Mouse (Mus musculus): ENCODE measurements around the gene Msln.
"Not testable (repeated sequence)": the region's sequence is repeated elsewhere in the genome, so short reads cannot be mapped to it uniquely, and the experiment has no call there.

Msln gene

DNA sequence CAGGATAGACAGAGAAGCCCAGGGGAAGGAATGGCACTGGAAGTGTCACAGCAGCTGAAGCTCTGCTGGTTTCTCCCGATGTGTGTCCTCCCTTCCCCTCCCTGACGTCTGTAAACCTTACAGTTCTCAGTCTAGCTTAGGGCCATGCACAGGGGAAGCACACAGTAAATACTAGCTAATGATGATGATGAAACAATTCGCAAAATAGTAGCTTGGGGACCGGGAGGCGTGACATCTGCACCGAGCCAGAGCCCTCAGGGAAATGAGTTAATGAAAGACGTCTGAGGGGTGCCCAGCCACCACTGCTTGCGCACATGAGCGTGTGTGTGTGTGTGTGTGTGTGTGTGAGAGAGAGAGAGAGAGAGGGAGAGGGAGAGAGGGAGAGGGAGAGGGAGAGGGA is 15.2 kb upstream of the Msln start:
- DNase-seq (ENCODE audit: low spot score) = no peak

DNA sequence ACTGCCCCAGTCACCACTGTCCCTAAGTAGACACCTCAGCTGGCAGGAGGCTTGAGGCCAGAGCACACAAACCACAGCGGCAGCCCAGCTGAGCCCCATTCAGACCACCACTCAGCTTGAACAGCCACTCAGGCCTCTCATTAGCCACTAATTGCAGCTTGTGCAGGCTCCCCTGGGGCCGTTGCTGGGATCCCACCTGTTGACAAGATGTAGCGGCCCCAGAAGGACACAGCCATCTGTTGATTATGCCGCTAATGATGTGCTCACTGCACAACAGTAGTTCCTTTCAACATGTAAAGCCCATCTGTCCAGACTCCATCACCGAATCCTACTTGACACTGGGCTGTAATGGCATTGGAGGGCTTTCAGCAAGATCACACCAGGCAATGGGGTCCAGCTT is 11.7 kb upstream of the Msln start:
- DNase-seq (ENCODE audit: low spot score) = no peak

DNA sequence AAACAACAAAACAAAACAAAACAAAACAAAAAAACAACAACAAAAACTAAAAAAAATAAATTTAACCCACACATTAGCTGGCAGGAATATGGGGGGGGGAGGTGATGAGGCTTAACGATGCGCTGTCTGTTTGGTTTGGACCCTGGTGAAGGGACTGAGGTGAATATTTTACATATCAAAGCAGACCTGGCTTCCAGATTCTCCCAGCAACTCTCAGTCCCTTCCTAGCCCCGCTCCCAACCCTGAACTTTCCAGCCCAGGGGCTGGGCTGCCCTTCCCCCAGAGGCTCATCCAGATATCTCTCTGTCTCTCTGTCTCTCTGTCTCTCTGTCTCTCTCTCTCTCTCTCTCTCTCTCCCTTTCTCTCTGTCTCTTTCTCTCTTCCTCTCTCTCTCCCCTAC is 8.4 kb upstream of the Msln start:
- no peak for DNase-seq (ENCODE audit: low spot score)

- DNase-seq (ENCODE audit: low spot score) = no peak
Observed at GRCm38 (mm10) chr17:25761561-25761970, 7.4 kb upstream of the Msln start.

- DNase-seq (ENCODE audit: low spot score) = no peak
Observed at GRCm38 (mm10) chr17:25760148-25760547, 6.0 kb upstream of the Msln start.

DNA sequence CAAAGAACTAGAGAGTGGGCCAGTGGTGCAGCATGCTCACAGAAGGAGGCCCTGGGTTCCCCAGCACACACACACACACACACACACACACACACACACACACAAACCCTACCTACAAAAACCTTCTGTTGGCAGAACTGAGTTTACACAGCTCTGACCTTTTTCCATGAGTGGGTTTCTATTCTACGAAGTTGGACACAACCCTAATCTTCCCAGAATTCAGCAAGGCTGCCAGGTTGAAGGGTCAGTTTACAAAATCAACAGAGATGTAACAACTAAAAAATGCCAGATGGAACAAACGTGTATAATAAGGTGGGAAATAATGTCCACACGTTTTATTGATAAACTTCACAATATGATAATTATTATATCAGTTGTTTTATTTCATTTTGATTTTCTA is 3.5 kb upstream of the Msln start:
- no peak for DNase-seq (ENCODE audit: low spot score)

DNA sequence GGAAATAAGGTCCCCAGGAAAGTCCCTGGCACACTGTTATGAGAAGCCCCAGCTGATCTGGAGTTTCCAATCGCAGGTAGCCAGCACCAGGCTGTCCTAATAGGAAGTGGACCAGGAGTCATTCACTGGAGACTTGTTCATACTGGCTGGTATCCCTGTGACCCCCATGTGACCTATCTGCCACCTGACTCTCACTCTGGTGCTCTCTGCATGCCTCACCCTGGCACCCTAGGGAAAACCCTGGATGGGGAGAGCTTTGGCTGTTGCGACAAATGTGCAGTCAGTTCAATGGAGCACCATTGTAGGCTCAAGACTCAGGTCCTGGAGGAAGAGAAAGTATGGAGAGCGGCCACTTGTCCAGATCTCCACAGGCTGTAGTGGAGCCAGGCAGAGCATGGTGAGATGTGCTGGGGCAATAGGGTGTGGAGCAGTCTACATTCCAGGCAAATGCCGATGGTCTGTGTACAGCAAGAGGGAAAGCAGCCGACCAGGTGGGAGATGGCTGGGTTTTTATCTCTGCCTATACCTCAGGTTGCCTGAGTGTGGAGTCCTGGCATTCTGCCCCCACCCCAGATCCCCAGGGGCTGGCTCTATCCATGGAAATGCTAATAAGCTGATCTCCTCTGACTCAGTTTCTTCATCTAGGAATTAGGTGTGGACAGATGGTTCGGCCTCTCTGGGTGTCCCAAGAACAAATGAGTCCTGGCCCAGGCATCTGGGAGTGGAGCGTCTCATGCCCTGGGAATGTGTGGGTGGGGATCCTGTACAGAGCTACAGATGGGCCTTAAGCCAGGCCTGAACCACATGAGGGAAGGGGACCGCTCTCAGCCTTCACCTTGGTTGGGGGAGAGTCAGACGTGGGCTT is 2.4 kb upstream of the Msln start:
- DNase-seq (ENCODE audit: low spot score) = no peak

DNA sequence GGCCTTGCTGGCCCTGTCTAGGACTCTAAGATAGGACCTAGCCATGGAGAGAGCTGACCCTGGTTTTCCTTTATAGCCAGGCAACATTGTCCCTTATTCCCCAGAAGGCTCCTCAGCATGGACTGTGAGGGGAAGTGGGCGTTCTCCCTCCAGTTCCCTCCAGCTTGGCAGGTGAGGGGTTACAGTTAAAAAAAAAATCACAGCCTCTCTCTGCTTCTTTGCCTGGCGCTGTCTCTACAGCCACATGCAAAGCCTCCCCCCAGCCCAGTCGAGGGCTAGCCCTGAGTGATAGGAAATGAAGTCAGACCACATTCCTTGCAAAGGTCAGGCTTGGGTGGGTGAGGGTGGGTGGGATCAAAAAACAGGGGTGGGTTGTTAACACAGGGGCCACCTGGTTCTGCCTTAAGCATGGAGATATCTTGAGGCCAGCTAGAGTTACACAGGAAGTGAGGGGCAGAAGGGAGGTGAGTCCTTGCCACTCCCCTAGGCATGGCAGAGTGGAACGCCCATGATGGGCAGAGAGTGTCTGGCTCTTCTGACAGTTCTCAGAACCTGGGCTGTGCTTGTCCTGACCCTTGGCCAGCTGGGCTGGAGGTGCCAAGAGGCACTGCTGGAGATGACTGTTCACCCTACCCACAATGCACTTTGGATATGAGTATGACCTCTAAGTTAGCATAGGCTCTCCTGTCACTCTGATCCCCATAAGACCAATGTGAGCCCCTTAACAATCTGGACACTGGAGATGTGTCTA is 1.6 kb upstream of the Msln start:
- no peak for DNase-seq (ENCODE audit: low spot score)

- DNase-seq (ENCODE audit: low spot score) = no peak
Observed at GRCm38 (mm10) chr17:25755086-25755485, 908 bp upstream of the Msln start.

GRCm38 (mm10) chr17:25751446-25751845 is 2.7 kb downstream of the Msln start:
- DNase-seq (ENCODE audit: low spot score) = peak; percentile 92

DNA sequence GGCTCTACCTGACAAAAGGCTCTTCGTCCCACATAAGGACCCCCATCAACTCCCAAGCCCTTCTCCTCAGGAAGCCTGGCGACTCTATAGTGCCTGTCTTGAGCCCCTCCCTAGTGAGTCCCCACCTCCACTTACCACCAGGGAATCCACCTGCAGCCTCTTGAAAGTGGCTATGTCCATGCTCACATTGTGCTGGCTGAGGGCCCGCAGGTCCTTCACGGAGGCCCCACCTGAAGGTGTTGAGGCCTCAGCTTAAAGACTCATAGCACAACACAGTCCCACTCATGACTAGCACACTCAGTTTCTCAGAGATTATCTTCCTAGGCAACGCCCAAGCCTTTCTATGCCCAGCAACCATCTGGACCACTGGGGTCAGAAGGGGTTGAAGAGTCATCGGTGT is 4.9 kb downstream of the Msln start:
- no peak for DNase-seq (ENCODE audit: low spot score)

GRCm38 (mm10) chr17:25748238-25748637 is 5.9 kb downstream of the Msln start:
- no peak for DNase-seq (ENCODE audit: low spot score)

- no peak for DNase-seq (ENCODE audit: low spot score)
Observed at GRCm38 (mm10) chr17:25744311-25744710, 9.9 kb downstream of the Msln start.

DNA sequence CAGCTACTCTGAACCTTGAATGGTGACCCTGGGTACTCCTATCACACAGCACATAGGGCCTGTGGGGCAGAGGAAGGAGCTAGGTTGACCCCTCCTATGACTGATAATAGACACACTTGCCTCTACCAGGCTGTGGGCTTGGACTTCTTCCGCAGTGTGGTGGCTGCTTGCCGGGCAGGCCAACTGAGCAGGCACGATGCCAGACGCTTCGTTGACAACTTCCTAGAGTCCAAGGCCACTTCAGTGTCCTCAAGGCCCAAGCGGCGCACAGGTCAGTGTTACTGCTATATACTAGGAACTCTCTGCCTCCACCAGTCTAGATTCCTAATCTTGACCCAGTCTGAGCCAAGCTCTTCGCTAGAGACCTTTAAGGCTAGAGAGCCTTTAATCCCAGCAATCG is 10.3 kb downstream of the Msln start:
- peak; percentile 69 for DNase-seq (ENCODE audit: low spot score)

DNA sequence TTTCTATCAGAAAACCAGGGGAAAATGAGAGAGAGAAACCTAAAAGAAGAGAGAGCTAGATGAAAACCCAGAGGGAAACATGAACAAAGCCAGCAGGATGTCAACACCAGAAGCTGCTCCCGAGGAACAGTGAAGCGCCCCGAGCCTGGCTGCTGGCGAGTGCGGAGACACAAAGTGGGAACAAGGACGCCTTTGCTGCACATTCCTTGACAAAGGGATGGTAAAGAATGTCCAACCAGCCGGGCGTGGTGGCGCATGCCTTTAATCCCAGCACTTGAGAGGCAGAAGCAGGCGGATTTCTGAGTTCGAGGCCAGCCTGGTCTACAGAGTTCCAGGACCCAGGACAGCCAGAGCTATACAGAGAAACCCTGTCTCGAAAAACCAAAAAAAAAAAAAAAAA is 12.7 kb downstream of the Msln start:
- not testable (repeated sequence) for DNase-seq (ENCODE audit: low spot score)

DNA sequence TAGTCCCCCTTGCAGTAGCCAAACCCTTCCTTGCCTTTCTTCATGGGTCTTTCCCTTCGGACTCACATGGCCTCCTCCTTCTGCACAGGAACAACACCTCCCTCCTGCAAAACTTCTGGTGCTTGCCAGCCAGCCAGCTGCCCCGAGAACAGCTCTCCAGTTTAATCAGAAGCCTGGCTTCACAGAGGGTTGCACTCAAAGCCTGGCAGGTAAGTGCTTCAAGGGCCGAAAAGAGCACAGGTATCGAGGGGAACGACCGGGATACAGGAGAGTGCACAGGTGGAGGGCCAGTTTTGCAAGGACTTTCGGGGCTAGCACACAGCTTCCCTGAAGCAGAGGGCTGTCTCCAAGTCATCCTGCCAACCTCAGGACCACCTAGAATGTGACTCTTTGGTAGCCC is 15.3 kb downstream of the Msln start:
- no peak for DNase-seq (ENCODE audit: low spot score)

DNA sequence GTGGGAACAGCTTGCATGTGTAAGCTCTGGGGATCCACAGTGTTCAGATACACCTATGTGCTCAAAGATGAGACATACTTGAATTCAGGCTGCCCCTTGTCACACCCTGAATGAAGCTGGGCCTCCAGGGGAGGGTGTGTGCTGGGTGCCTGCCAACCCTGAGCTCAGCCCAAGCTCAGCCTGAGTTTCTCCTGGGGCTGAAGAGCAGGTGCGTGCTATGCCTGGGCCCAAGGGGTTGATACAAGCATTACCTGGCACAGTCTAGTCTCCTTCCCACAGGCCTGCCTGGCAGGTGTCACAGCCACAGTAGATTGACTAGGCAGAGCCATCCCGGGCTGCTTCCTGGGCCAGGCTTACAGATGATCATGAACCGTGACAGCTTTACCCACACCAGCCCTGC is 18.4 kb downstream of the Msln start, which contains the start of gene Mslnl:
Gene Mslnl, plus strand, starts transcription at position 298 of the 400 bp plus-strand sequence.
- DNase-seq (ENCODE audit: low spot score) = no peak

DNA sequence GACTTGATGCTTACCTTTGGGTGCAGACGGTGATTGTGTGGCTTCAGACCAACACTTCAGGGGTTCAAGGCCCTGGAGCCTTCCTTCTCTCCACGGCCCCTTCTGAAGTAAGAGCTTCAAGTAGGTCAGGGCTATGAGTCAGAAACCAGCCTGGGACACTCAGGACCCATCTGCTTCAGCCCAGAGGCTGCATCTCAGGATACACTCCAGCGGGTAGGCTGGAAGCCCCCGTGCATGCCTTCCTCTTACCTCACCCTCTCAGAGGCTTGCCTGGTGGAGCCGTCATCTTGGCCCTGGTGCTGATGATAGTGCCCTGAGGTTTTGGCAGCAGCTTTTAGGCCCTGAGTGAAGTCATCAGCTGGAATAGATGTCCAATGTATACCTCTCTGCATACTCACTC is 18.9 kb downstream of the Msln start:
- DNase-seq (ENCODE audit: low spot score) = no peak

GRCm38 (mm10) chr17:25732082-25732481 is 22.1 kb downstream of the Msln start:
- DNase-seq (ENCODE audit: low spot score) = peak; percentile 93

GRCm38 (mm10) chr17:25728009-25728270 is 26.2 kb downstream of the Msln start:
- no peak for DNase-seq (ENCODE audit: low spot score)

DNA sequence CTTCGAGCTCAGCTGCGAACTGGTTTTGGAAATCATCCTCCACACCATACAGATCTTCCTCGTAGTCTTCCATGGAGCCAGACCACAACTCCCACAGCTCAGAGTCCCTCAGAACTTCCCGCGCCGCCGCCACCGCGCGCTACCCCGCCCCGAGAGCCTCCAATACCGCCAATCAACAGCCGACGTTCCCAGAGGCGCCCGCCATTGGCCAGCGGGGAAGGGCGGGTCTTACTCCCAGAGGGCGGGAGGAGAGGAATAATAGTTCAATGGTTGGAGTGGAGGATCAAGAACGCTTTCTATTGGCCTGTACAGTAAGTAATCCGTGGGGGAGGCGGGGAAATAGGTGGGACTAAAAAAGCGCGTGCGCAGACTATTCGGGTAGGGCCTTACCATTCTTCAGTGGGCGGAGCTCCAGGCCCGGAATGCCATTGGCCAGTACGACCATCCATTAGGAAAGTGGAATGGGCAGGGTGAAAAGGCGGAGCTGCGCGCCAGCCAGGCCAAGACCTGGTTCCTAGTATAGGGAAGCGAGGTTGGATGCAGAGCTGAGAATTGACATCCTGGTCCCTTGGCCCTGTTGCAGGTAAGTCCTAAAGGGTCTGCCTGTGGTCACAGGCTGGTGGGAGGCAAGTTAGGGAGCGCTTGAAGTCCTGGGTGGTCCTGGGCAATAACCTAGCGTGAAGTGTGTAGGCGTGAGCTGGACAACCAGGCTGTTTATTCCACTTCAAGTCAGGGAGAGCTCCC is 26.7 kb downstream of the Msln start, which contains the start of the genes Chtf18 and Rpusd1:
Gene Chtf18, minus strand, starts transcription at position 155 of the 744 bp plus-strand sequence.
Gene Rpusd1, plus strand, starts transcription at position 406 of the 744 bp plus-strand sequence.
- DNase-seq (ENCODE audit: low spot score) = peak; percentile 99

DNA sequence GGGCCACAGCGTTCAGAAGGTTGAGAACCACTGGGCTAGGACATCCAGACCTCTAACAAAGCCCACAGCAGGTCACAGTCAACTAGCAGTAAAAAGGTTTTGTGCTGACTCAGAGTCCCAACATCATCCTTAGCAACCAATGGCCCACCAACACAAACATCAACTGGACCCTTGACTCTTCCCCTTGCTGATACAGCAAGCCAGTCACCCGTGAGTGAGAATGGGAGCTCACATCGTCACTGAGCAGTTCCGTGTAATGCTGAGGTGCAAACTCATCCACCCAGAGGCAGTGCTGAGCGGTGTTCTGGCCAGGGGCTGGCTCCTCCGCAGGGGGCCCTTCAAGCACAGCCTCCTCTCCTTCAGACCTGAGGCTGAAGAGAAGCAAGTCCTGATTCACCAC is 28.9 kb downstream of the Msln start:
- no peak for DNase-seq (ENCODE audit: low spot score)

- no peak for DNase-seq (ENCODE audit: low spot score)
Observed at GRCm38 (mm10) chr17:25723919-25724318, 30.3 kb downstream of the Msln start.
